In genomic region chr7:142025926-142026325, GRCm38 (mm10) we compare ENCODE assay signal across 11 mouse cellular contexts. TPM values are rescaled to one million over a fixed set of nuclear protein-coding genes. Genes with fewer than 3 reads are reported as not detected.
DNase-seq lines count a peak whose midpoint lies in the region; ATAC-seq and TF ChIP-seq lines count a peak whose summit lies in the region.
"Had no signal": no experiment of that assay in that cellular context is flagged by ENCODE, and none has a peak within 500 bp of the region (broad histone marks: within the 10 kb centered on the region; RNA-seq: fewer than 3 reads in every experiment).

No protein-coding gene starts in this region.

- TF ChIP-seq EP300 in liver, embryonic 14.5 days (IDR thresholded peaks at IDR 0.05; ENCODE audit: low read depth): no peak

- H3K27me3 ChIP-seq in kidney, embryonic 15.5 days: no peaks in the 10 kb centered on the region
- no peaks in the 10 kb centered on the region for H3K27me3 ChIP-seq in liver, embryonic 14.5 days (ENCODE audit: control insufficient read depth, insufficient read depth, low read length)
- H3K27me3 ChIP-seq: midbrain, embryonic 15.5 days had no signal

- ATAC-seq in kidney, embryonic 15.5 days (replicated peaks; ENCODE audit: low FRiP score): 0 out of 2 replicates have a peak, but pooled peaks have one; percentile 40
- peak; percentile 76 for ATAC-seq in erythroid progenitor cell, adult 5-6 weeks (replicated peaks; ENCODE audit: low FRiP score, poor library complexity, severe bottlenecking)
- ATAC-seq in liver, embryonic 14.5 days (ENCODE audit: insufficient read depth): peak; percentile 91
- ATAC-seq in megakaryocyte-erythroid progenitor cell, adult 5-6 weeks (replicated peaks; ENCODE audit: low FRiP score, low TSS enrichment, poor library complexity, severe bottlenecking): peak; percentile 26; the same call in 1 of the 2 replicates
- ATAC-seq: midbrain, embryonic 15.5 days had no signal

- no peak for DNase-seq in kidney, postnatal 14 days
- DNase-seq in liver, embryonic 14.5 days (ENCODE audit: low read depth in 3 of 3, low spot score in 3 of 3): peak; percentile 29 to 37 (median 36)
- DNase-seq in layer of hippocampus, postnatal 36 days: no peak
- DNase-seq in spleen, adult 12 weeks (ENCODE audit: low spot score): no peak
- DNase-seq: cerebellum, adult 8-10 months; kidney, adult 8-10 months had no signal

- H3K36me3 ChIP-seq in kidney, embryonic 15.5 days: no peaks in the 10 kb centered on the region
- H3K36me3 ChIP-seq in liver, embryonic 14.5 days (replicated peaks; ENCODE audit: control insufficient read depth, insufficient read depth, low read depth): no peaks in the 10 kb centered on the region
- H3K36me3 ChIP-seq: forebrain, embryonic 10.5 days; midbrain, embryonic 15.5 days had no signal

- no peak overlapping the region for H3K4me2 ChIP-seq in kidney, embryonic 15.5 days
- H3K4me2 ChIP-seq in liver, embryonic 14.5 days (ENCODE audit: low read depth): peak overlapping the region; percentile 19
- H3K4me2 ChIP-seq: midbrain, embryonic 15.5 days had no signal

- H3K4me1 ChIP-seq in kidney, embryonic 15.5 days: peaks cover 27% of the 10 kb centered on the region
- H3K4me1 ChIP-seq in liver, embryonic 14.5 days (replicated peaks; ENCODE audit: control insufficient read depth in 2 of 2, insufficient read depth in 2 of 2, low read length in 1 of 2): peaks cover 0 to 17% of the 10 kb centered on the region in 2 experiments; a peak in 3 of 4 replicates

- WGBS in kidney, embryonic 15.5 days: 59% methylated on average over 4 of the region's 4 CpGs
- 84% methylated on average over 4 of the region's 4 CpGs for WGBS in liver, embryonic 14.5 days (ENCODE audit: insufficient replicate concordance)

- TF ChIP-seq CTCF in liver, embryonic 14.5 days (IDR thresholded peaks at IDR 0.05; ENCODE audit: low read depth): no peak

- no peak overlapping the region for H3K27ac ChIP-seq in kidney, embryonic 15.5 days
- peak overlapping the region; percentile 70 for H3K27ac ChIP-seq in liver, embryonic 14.5 days
- H3K27ac ChIP-seq: forebrain, embryonic 10.5 days; midbrain, embryonic 15.5 days had no signal

- no peak overlapping the region for H3K4me3 ChIP-seq in kidney, embryonic 15.5 days (replicated peaks)
- peak overlapping the region; percentile 45 to 62 for H3K4me3 ChIP-seq in liver, embryonic 14.5 days (ENCODE audit: insufficient read depth in 1 of 2, low read depth in 2 of 2, low read length in 2 of 2)
- H3K4me3 ChIP-seq: forebrain, embryonic 10.5 days; midbrain, embryonic 15.5 days had no signal

- no peak overlapping the region for H3K9ac ChIP-seq in kidney, embryonic 15.5 days
- H3K9ac ChIP-seq in liver, embryonic 14.5 days (replicated peaks): peak overlapping the region; percentile 15; the same call in 1 of the 2 replicates
- H3K9ac ChIP-seq: midbrain, embryonic 15.5 days had no signal

- no peaks in the 10 kb centered on the region for H3K9me3 ChIP-seq in kidney, embryonic 15.5 days (replicated peaks)
- H3K9me3 ChIP-seq in liver, embryonic 14.5 days (ENCODE audit: control insufficient read depth, low read length): no peaks in the 10 kb centered on the region
- H3K9me3 ChIP-seq: forebrain, embryonic 10.5 days; midbrain, embryonic 15.5 days had no signal

RNA-seq across cellular contexts. Expression of gene Mob2, which starts 34.9 kb away (rescaled TPM):
- polyA plus RNA-seq in kidney, embryonic 15.5 days (2015; fragmentation: Nextera tagmentation; extraction: Ambion mirVana): 62.3 and 66.9 TPM in 2 replicates
- 74.6 and 92.6 TPM in 2 replicates for total RNA-seq in erythroid progenitor cell, adult 5-6 weeks (2015; ENCODE audit: low replicate concordance)
- 59.1 and 69.3 TPM in 2 replicates for total RNA-seq in erythroid progenitor cell, adult 5-6 weeks (2017; ENCODE audit: low replicate concordance)
- polyA plus RNA-seq in liver, embryonic 14.5 days (2012; rRNA removed): 33.9 and 41.5 TPM in 2 replicates
- 68.8 and 75.6 TPM in 2 replicates for polyA plus RNA-seq in liver, embryonic 14.5 days (2014; fragmentation: Nextera tagmentation; extraction: Ambion mirVana)
- total RNA-seq in megakaryocyte-erythroid progenitor cell, adult 5-6 weeks (2014; fragmentation: Nextera tagmentation): 39.5 and 41.5 TPM in 2 replicates
- total RNA-seq in megakaryocyte-erythroid progenitor cell, adult 5-6 weeks (2017): 36.2 and 37.3 TPM in 2 replicates
- 10 to 100 TPM; 28.4 to 29.9 TPM for total RNA-seq in layer of hippocampus, postnatal 36 days (2021)

Comparison
In these comparisons a context has a peak if more than half of its experiments do, and no peak if none do; other contexts are left out.
1. ATAC-seq: peak in every context shown above with its lines; median percentile 91 in liver, embryonic 14.5 days; 76 in erythroid progenitor cell, adult 5-6 weeks; 40 in kidney, embryonic 15.5 days; 26 in megakaryocyte-erythroid progenitor cell, adult 5-6 weeks.
2. DNase-seq: peak in liver, embryonic 14.5 days (3 of 3); none in kidney, postnatal 14 days (single experiment), layer of hippocampus, postnatal 36 days (0 of 2) and spleen, adult 12 weeks (single experiment).